Mouse (Mus musculus) liver, adult 2 months (tissue): ENCODE data around the gene Gm49486. TPM values are rescaled to one million over a fixed set of nuclear protein-coding genes. Genes with fewer than 3 reads are reported as not detected.

ENCODE experiments used
- DNase-seq: peaks from one replicate; pipeline ENCODE4 v3.0.0-alpha.2; 2011; ENCODE audit warnings: low read depth, low spot score; ENCODE audit errors: extremely low read depth
- H3K27ac ChIP-seq: fragments of 200-500 bp; replicated peaks from 2 replicates; pipeline ENCODE4 v1.5.1; 2012; ENCODE audit warnings: low read depth, mild to moderate bottlenecking, control low read depth, inconsistent platforms, low read length; ENCODE audit not compliant: insufficient read depth
- H3K27me3 ChIP-seq: fragments of 200-500 bp; 2 replicates; pipeline ENCODE4 v1.6.1; 2012; ENCODE audit warnings: mild to moderate bottlenecking, moderate library complexity, low read length, inconsistent platforms; ENCODE audit not compliant: control insufficient read depth, insufficient read depth
- H3K36me3 ChIP-seq: fragments of 200-500 bp; 2 replicates; pipeline ENCODE4 v1.6.1; 2012; ENCODE audit warnings: low read length, inconsistent platforms; ENCODE audit not compliant: control insufficient read depth, insufficient read depth
- H3K4me1 ChIP-seq: fragments of 200-500 bp; 2 replicates; pipeline ENCODE4 v1.6.1; 2011; ENCODE audit warnings: low read length; ENCODE audit not compliant: control insufficient read depth, insufficient read depth
- H3K4me3 ChIP-seq: fragments of 200-500 bp; 2 replicates; pipeline ENCODE4 v1.5.1; 2011; ENCODE audit warnings: low read depth, mild to moderate bottlenecking, control low read depth, low read length, moderate library complexity; ENCODE audit not compliant: insufficient read depth
- H3K79me2 ChIP-seq: fragments of 200-500 bp; 2 replicates; pipeline ENCODE4 v1.6.1; 2012; ENCODE audit warnings: inconsistent platforms, mild to moderate bottlenecking, low read length, moderate library complexity; ENCODE audit not compliant: control insufficient read depth, insufficient read depth
- H3K9ac ChIP-seq: fragments of 200-500 bp; 2 replicates; pipeline ENCODE4 v1.6.1; 2012; ENCODE audit warnings: low read depth, mild to moderate bottlenecking, control low read depth, inconsistent platforms, low read length
- CTCF ChIP-seq: fragments of 200-500 bp; IDR thresholded peaks from 2 replicates; pipeline ENCODE4 v1.5.1; 2011; ENCODE audit warnings: low read depth, low read length, control low read depth
- POLR2A ChIP-seq: fragments of 200-500 bp; IDR thresholded peaks from 2 replicates; pipeline ENCODE4 v1.6.1; 2011; ENCODE audit warnings: low read length, control low read depth; ENCODE audit not compliant: insufficient read depth; ENCODE audit errors: extremely low read depth
- WGBS: fragments of 180-500 bp; shearing (Covaris S2); methylation state at CpG from one replicate; pipeline ENCODE4 v1.1.7; 2018; 5-methylcytosine and 5-hydroxymethylcytosine counted together
- polyA plus RNA-seq: library from polyadenylated mRNA; depleted of rRNA; stranded (reverse); fragments of >200 nt; gene quantifications from 2 replicates; pipeline ENCODE4 v1.2.3, GENCODE M21; 2012
- total RNA-seq: library from RNA; depleted of rRNA; stranded (reverse); fragments of >200 nt; gene quantifications from 2 replicates; pipeline ENCODE4 v1.2.3, GENCODE M21; 2014

Gm49486 gene
- total and polyA plus RNA-seq, 2 experiments = not detected

DNA sequence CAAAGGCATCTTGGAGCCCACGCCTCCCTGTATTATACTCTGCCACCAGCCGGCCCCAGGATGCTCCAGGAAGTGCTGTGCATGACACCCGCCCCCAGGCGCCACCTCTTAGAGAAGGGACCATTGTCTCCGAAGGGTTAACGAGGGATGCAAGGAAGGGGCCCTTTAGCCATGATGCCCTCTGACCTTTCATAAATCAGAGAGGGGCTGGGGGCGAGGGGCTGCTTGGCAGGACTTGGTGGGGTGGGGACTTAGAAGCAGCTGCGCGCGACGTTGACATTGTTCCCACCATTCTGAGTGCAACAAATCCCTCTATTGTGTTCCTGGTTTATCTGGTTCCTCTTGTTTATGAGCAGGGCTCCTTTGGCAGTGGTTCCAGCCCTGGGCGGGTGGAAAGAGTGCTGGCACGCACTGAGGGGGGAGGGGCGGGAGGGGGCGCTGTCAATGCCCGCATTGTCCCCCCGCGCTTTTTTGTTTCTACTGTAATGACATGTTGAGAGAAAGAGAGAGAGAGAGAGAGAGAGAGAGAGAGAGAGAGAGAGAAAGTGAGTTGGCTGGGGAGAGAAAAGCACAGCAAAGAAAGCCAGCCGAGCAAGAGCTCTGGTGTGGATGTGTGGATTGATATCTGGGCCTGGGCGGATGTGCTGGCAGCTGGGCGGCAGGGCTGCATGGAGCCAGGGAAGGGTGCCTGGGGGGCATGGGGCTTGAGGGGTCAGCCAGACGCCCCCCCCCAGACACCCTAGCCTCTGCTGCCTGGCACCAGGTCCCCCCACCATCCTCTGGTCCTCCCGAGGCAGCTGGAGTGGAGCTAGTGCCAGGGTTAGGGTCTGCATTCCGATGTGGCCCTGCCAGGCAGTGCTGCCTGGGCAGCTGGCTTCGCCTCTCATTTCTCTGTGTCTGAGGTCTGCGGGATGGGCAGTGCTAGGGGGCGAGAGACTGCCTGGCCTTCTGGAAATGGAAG lies 36.0 kb upstream of the Gm49486 start:
- no peak for DNase-seq
- no peak overlapping the region for H3K27ac ChIP-seq
- no peaks in the 10 kb centered on the region for H3K36me3 ChIP-seq
- no peak overlapping the region for H3K9ac ChIP-seq
- no peaks in the 10 kb centered on the region for H3K4me1 ChIP-seq
- no peak overlapping the region for H3K4me3 ChIP-seq
- no peak for TF ChIP-seq CTCF
- TF ChIP-seq POLR2A = no peak
- H3K27me3 ChIP-seq = no peaks in the 10 kb centered on the region
- 71% methylated on average over 27 of the region's 27 CpGs for WGBS
- no peaks in the 10 kb centered on the region for H3K79me2 ChIP-seq

DNA sequence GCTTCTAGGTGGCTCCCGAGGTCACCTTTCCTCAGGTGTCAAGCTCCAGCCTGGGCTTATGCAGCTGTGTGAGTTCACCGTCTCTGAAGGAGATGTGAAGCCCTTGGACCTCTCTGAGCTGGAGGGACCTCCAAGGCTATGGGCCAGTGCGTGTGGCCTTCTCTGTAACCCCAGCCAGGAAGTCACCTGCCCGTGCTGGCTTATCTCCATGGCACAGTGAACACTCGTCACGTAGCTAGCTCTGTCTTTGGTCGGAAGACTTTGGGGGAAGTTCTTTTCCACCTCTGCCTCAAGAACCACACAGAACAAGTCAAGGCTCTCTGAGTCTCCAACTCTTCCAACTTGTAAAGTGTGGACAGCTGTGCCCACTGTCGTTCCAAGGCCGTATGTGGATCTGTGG lies 35.1 kb upstream of the Gm49486 start:
- Histone ChIP-seq H3K27ac (no peak overlapping the region), H3K79me2 (no peaks in the 10 kb centered on the region), H3K4me3 (no peak overlapping the region), H3K4me1 (no peaks in the 10 kb centered on the region), H3K27me3 (no peaks in the 10 kb centered on the region), H3K9ac (no peak overlapping the region), H3K36me3 (no peaks in the 10 kb centered on the region)
- WGBS = 86% methylated on average over 9 of the region's 9 CpGs
- TF ChIP-seq POLR2A = no peak
- TF ChIP-seq CTCF = no peak
- DNase-seq = no peak

DNA sequence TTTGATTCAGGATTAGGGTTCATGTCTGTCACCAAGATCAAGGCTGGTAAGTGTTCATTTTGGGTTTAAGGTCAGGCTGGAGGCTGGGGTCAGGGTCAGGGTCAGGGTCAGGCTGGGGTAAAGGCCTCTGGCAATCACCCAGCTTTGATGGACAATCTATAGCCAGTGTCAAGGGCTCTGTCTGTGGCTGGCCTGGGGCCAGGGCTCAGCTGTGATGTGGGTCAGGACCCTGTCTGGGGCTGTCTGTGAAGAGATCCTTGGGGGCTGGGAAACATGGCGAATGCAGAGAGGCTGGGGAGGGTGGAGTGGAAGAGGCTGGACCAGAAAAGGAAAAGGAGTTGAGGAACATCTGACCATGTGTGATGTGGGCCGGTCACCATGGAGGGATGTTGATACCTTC lies 34.2 kb upstream of the Gm49486 start:
- Histone ChIP-seq H3K4me1 (no peaks in the 10 kb centered on the region), H3K79me2 (no peaks in the 10 kb centered on the region), H3K27ac (no peak overlapping the region), H3K4me3 (no peak overlapping the region), H3K36me3 (no peaks in the 10 kb centered on the region), H3K9ac (no peak overlapping the region), H3K27me3 (no peaks in the 10 kb centered on the region)
- TF ChIP-seq POLR2A = no peak
- TF ChIP-seq CTCF = no peak
- 72% methylated on average over 2 of the region's 2 CpGs for WGBS
- DNase-seq = no peak

DNA sequence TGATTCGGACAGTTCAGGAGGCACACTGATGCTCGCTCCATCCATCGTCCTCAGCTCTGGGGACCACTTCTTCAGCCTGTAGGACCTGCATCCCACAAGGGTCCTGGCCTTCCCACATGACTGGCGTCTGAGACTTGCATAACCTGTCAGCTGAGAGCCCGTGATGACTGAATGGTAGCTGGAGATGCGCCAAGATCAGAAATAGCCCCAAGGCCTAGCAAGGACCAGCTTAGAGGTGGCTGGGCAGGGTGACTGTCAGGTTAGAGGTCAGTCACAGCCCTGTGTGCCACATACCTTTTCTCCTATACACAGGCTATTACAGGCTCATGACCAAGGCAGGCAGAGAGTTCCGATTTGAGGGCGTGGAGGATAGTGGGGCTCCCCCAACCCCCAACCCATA lies 33.7 kb upstream of the Gm49486 start:
- TF ChIP-seq POLR2A (no peak), CTCF (no peak)
- no peaks in the 10 kb centered on the region for H3K79me2 ChIP-seq
- H3K27me3 ChIP-seq = no peaks in the 10 kb centered on the region
- WGBS = 68% methylated on average over 8 of the region's 8 CpGs
- no peak overlapping the region for H3K27ac ChIP-seq
- DNase-seq = no peak
- H3K4me3 ChIP-seq = no peak overlapping the region
- H3K4me1 ChIP-seq = no peaks in the 10 kb centered on the region
- no peaks in the 10 kb centered on the region for H3K36me3 ChIP-seq
- H3K9ac ChIP-seq = no peak overlapping the region

DNA sequence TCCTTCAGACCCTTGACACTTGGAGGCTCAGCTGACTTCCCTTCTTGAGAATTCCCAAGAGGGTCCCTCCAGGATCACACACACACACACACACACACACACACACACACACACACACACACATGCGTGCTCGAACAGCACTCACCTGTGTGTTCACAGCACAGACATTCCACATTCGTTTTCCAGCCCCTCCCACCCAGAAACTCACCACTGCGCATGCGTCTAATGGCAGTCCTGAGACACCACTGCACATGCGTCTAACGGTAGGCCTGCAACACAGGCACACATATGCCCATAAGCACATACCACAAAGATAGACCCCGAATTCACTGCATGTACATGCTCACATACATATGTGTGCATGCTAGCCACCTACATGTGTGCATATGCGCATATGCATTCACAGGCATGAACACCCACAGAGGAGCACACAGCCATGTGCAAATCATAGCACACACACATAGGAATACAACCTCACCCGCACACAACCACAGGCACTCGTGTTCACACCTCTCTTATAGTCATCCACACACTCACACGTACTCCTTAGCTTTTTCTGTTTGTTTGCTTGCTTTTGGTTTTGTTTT lies 29.7 kb upstream of the Gm49486 start:
- Histone ChIP-seq H3K27me3 (no peaks in the 10 kb centered on the region), H3K4me1 (no peaks in the 10 kb centered on the region), H3K36me3 (no peaks in the 10 kb centered on the region), H3K4me3 (no peak overlapping the region), H3K79me2 (no peaks in the 10 kb centered on the region), H3K9ac (no peak overlapping the region), H3K27ac (no peak overlapping the region)
- WGBS = 94% methylated on average over 12 of the region's 12 CpGs
- DNase-seq = no peak
- TF ChIP-seq POLR2A (no peak), CTCF (no peak)
